Mouse (Mus musculus): ENCODE data around the gene Nono. TPM values are rescaled to one million over a fixed set of nuclear protein-coding genes. Genes with fewer than 3 reads are reported as not detected.

The Nono gene
- total RNA-seq (2014; rRNA removed) (223 and 265 TPM in 2 replicates), polyA plus RNA-seq (2015; fragmentation: Nextera tagmentation; extraction: Ambion mirVana) (175 and 176 TPM in 2 replicates)

GRCm38 (mm10) chrX:101429142-101429949 is at the start of gene Nono:
TSS of gene Nono (plus strand) at chrX:101429318.
- Histone ChIP-seq H3K36me3 (ENCODE audit: insufficient read depth, low read length) (no peaks in the 10 kb centered on the region), H3K9me3 (ENCODE audit: low read length) (no peaks in the 10 kb centered on the region), H3K4me1 (ENCODE audit: insufficient read depth, low read length) (no peaks in the 10 kb centered on the region), H3K27me3 (ENCODE audit: insufficient read depth, low read length) (no peaks in the 10 kb centered on the region), H3K4me3 (ENCODE audit: low read depth, low read length) (peak within 1 kb of the TSS; percentile 62), H3K27ac (ENCODE audit: low read depth, low read length) (peak within 1 kb of the TSS; percentile 83), H3K9ac (replicated peaks; ENCODE audit: low read length, poor library complexity, severe bottlenecking) (peak within 1 kb of the TSS; percentile 77), H3K4me2 (ENCODE audit: low read depth, low read length, poor library complexity, severe bottlenecking) (peak within 1 kb of the TSS; percentile 48)
- WGBS: 30% methylated on average over 49 of the region's 51 CpGs
- ATAC-seq (ENCODE audit: low FRiP score): peak; percentile 96
- peak; percentile 62 for TF ChIP-seq CTCF (IDR thresholded peaks at IDR 0.05)
- peak; percentile 98 for DNase-seq (ENCODE audit: low spot score)

- no peak for ATAC-seq (ENCODE audit: low FRiP score)
- peaks cover 2% of the 10 kb centered on the region; the same call in 1 of the 2 replicates for H3K4me1 ChIP-seq (ENCODE audit: insufficient read depth, low read length)
- 82% methylated on average over 1 of the region's 1 CpGs for WGBS
- no peak overlapping the region for H3K4me3 ChIP-seq (ENCODE audit: low read depth, low read length)
- no peaks in the 10 kb centered on the region for H3K9me3 ChIP-seq (ENCODE audit: low read length)
- no peak for TF ChIP-seq CTCF (IDR thresholded peaks at IDR 0.05)
- peaks cover 3% of the 10 kb centered on the region; the same call in 1 of the 2 replicates for H3K27me3 ChIP-seq (ENCODE audit: insufficient read depth, low read length)
- no peaks in the 10 kb centered on the region for H3K36me3 ChIP-seq (ENCODE audit: insufficient read depth, low read length)
- DNase-seq (ENCODE audit: low spot score): no peak
- H3K27ac ChIP-seq (ENCODE audit: low read depth, low read length): no peak overlapping the region
- no peak overlapping the region for H3K4me2 ChIP-seq (ENCODE audit: low read depth, low read length, poor library complexity, severe bottlenecking)
- no peak overlapping the region for H3K9ac ChIP-seq (replicated peaks; ENCODE audit: low read length, poor library complexity, severe bottlenecking)
Measured at GRCm38 (mm10) chrX:101379744-101380143, 49.4 kb upstream of the Nono start.

- Histone ChIP-seq H3K4me2 (ENCODE audit: low read depth, low read length, poor library complexity, severe bottlenecking) (no peak overlapping the region), H3K4me3 (ENCODE audit: low read depth, low read length) (no peak overlapping the region), H3K27me3 (ENCODE audit: insufficient read depth, low read length) (peaks cover 2% of the 10 kb centered on the region; the same call in 1 of the 2 replicates), H3K27ac (ENCODE audit: low read depth, low read length) (no peak overlapping the region), H3K9ac (replicated peaks; ENCODE audit: low read length, poor library complexity, severe bottlenecking) (no peak overlapping the region), H3K9me3 (ENCODE audit: low read length) (no peaks in the 10 kb centered on the region), H3K36me3 (ENCODE audit: insufficient read depth, low read length) (no peaks in the 10 kb centered on the region), H3K4me1 (ENCODE audit: insufficient read depth, low read length) (peaks cover 2% of the 10 kb centered on the region; the same call in 1 of the 2 replicates)
- no peak for TF ChIP-seq CTCF (IDR thresholded peaks at IDR 0.05)
- 34% methylated on average over 18 of the region's 18 CpGs for WGBS
- no peak for ATAC-seq (ENCODE audit: low FRiP score)
- DNase-seq (ENCODE audit: low spot score): no peak
Measured at GRCm38 (mm10) chrX:101383455-101383854, 45.7 kb upstream of the Nono start.

GRCm38 (mm10) chrX:101384439-101385137 is 44.5 kb upstream of the Nono start:
- peaks cover 2% of the 10 kb centered on the region; the same call in 1 of the 2 replicates for H3K4me1 ChIP-seq (ENCODE audit: insufficient read depth, low read length)
- TF ChIP-seq CTCF (IDR thresholded peaks at IDR 0.05): no peak
- H3K27me3 ChIP-seq (ENCODE audit: insufficient read depth, low read length): no peaks in the 10 kb centered on the region; the same call in 1 of the 2 replicates
- H3K36me3 ChIP-seq (ENCODE audit: insufficient read depth, low read length): no peaks in the 10 kb centered on the region
- peak overlapping the region; percentile 19; the same call in 1 of the 2 replicates for H3K27ac ChIP-seq (ENCODE audit: low read depth, low read length)
- H3K4me2 ChIP-seq (ENCODE audit: low read depth, low read length, poor library complexity, severe bottlenecking): peak overlapping the region; percentile 37
- peak overlapping the region; percentile 17 for H3K4me3 ChIP-seq (ENCODE audit: low read depth, low read length)
- DNase-seq (ENCODE audit: low spot score) (peak; percentile 46), ATAC-seq (ENCODE audit: low FRiP score) (peak; percentile 71)
- WGBS: 22% methylated on average over 32 of the region's 32 CpGs
- no peaks in the 10 kb centered on the region for H3K9me3 ChIP-seq (ENCODE audit: low read length)
- H3K9ac ChIP-seq (replicated peaks; ENCODE audit: low read length, poor library complexity, severe bottlenecking): no peak overlapping the region

- Histone ChIP-seq H3K36me3 (ENCODE audit: insufficient read depth, low read length) (no peaks in the 10 kb centered on the region), H3K4me2 (ENCODE audit: low read depth, low read length, poor library complexity, severe bottlenecking) (no peak overlapping the region), H3K27ac (ENCODE audit: low read depth, low read length) (no peak overlapping the region; the same call in 1 of the 2 replicates), H3K4me1 (ENCODE audit: insufficient read depth, low read length) (peaks cover 2% of the 10 kb centered on the region; the same call in 1 of the 2 replicates), H3K27me3 (ENCODE audit: insufficient read depth, low read length) (no peaks in the 10 kb centered on the region; the same call in 1 of the 2 replicates), H3K4me3 (ENCODE audit: low read depth, low read length) (no peak overlapping the region), H3K9ac (replicated peaks; ENCODE audit: low read length, poor library complexity, severe bottlenecking) (no peak overlapping the region), H3K9me3 (ENCODE audit: low read length) (no peaks in the 10 kb centered on the region)
- no peak for ATAC-seq (ENCODE audit: low FRiP score)
- WGBS: 27% methylated on average over 4 of the region's 4 CpGs
- DNase-seq (ENCODE audit: low spot score): no peak
- no peak for TF ChIP-seq CTCF (IDR thresholded peaks at IDR 0.05)
Measured at GRCm38 (mm10) chrX:101386222-101386621, 42.9 kb upstream of the Nono start.
